Mouse (Mus musculus): Measurements from ENCODE around the gene Cdc42se2. TPM values are rescaled to one million over a fixed set of nuclear protein-coding genes. Genes with fewer than 3 reads are reported as not detected.

Cdc42se2 gene
- polyA plus RNA-seq, 1 experiment from 2014 or later = 186 TPM

- Histone ChIP-seq H3K9me3 (no peaks in the 10 kb centered on the region), H3K9ac (no peak overlapping the region), H3K4me1 (peaks cover 11% of the 10 kb centered on the region; the same call in 1 of the 2 replicates), H3K27me3 (replicated peaks) (no peaks in the 10 kb centered on the region), H3K4me2 (replicated peaks) (no peak overlapping the region), H3K4me3 (no peak overlapping the region), H3K27ac (no peak overlapping the region), H3K36me3 (peaks cover 68% of the 10 kb centered on the region)
- 91% methylated on average over 6 of the region's 6 CpGs for WGBS
- ATAC-seq (ENCODE audit: low FRiP score, low read depth) = no peak
Observed at GRCm38 (mm10) chr11:54722057-54722456, 65.4 kb downstream of the Cdc42se2 start.

- Histone ChIP-seq H3K4me1 (0 out of 2 replicates have a peak, but pooled peaks cover 8% of the 10 kb centered on the region), H3K27me3 (replicated peaks) (no peaks in the 10 kb centered on the region), H3K27ac (no peak overlapping the region), H3K4me2 (replicated peaks) (no peak overlapping the region), H3K9me3 (no peaks in the 10 kb centered on the region), H3K36me3 (peaks cover 77% of the 10 kb centered on the region), H3K9ac (no peak overlapping the region), H3K4me3 (no peak overlapping the region)
- 92% methylated on average over 3 of the region's 3 CpGs for WGBS
- ATAC-seq (ENCODE audit: low FRiP score, low read depth) = no peak
Observed at GRCm38 (mm10) chr11:54718601-54719000, 68.9 kb downstream of the Cdc42se2 start.

- Histone ChIP-seq H3K9ac (no peak overlapping the region), H3K4me2 (replicated peaks) (no peak overlapping the region), H3K36me3 (peaks cover 71% of the 10 kb centered on the region), H3K4me3 (no peak overlapping the region), H3K27ac (no peak overlapping the region), H3K27me3 (replicated peaks) (no peaks in the 10 kb centered on the region), H3K9me3 (no peaks in the 10 kb centered on the region), H3K4me1 (0 out of 2 replicates have a peak, but pooled peaks cover 8% of the 10 kb centered on the region)
- ATAC-seq (ENCODE audit: low FRiP score, low read depth) = no peak
- WGBS = 84% methylated on average over 3 of the region's 3 CpGs
Observed at GRCm38 (mm10) chr11:54717893-54718292, 69.6 kb downstream of the Cdc42se2 start.

GRCm38 (mm10) chr11:54712849-54713248, 74.6 kb downstream of the Cdc42se2 start:
- 90% methylated on average over 2 of the region's 2 CpGs for WGBS

GRCm38 (mm10) chr11:54710512-54711293, 76.8 kb downstream of the Cdc42se2 start:
- no peak overlapping the region for H3K4me2 ChIP-seq (replicated peaks)

More at GRCm38 (mm10) chr11:54712849-54713248, 74.6 kb downstream of the Cdc42se2 start:
- H3K4me1 ChIP-seq = no peaks in the 10 kb centered on the region
- H3K36me3 ChIP-seq = peaks cover 36% of the 10 kb centered on the region
- no peaks in the 10 kb centered on the region for H3K9me3 ChIP-seq
- H3K4me2 ChIP-seq (replicated peaks) = no peak overlapping the region
- H3K27ac ChIP-seq = no peak overlapping the region
- H3K4me3 ChIP-seq = no peak overlapping the region
- no peak for ATAC-seq (ENCODE audit: low FRiP score, low read depth)
- no peak overlapping the region for H3K9ac ChIP-seq
- no peaks in the 10 kb centered on the region for H3K27me3 ChIP-seq (replicated peaks)

GRCm38 (mm10) chr11:54709645-54710044, 77.8 kb downstream of the Cdc42se2 start:
- H3K9ac ChIP-seq = no peak overlapping the region
- ATAC-seq (ENCODE audit: low FRiP score, low read depth) = no peak
- H3K36me3 ChIP-seq = peaks cover 13% of the 10 kb centered on the region; the same call in 1 of the 2 replicates
- H3K27me3 ChIP-seq (replicated peaks) = no peaks in the 10 kb centered on the region
- no peak overlapping the region for H3K27ac ChIP-seq
- WGBS = 73% methylated on average over 2 of the region's 2 CpGs
- H3K4me3 ChIP-seq = no peak overlapping the region
- no peaks in the 10 kb centered on the region for H3K9me3 ChIP-seq
- no peaks in the 10 kb centered on the region for H3K4me1 ChIP-seq
- no peak overlapping the region for H3K4me2 ChIP-seq (replicated peaks)

More at GRCm38 (mm10) chr11:54710512-54711293, 76.8 kb downstream of the Cdc42se2 start:
- no peak overlapping the region for H3K4me3 ChIP-seq
- no peak overlapping the region for H3K27ac ChIP-seq
- H3K9ac ChIP-seq = no peak overlapping the region
- H3K36me3 ChIP-seq = peaks cover 16% of the 10 kb centered on the region
- no peaks in the 10 kb centered on the region for H3K27me3 ChIP-seq (replicated peaks)
- 91% methylated on average over 4 of the region's 4 CpGs for WGBS
- no peaks in the 10 kb centered on the region for H3K4me1 ChIP-seq
- no peaks in the 10 kb centered on the region for H3K9me3 ChIP-seq
- ATAC-seq (ENCODE audit: low FRiP score, low read depth) = no peak

- 86% methylated on average over 2 of the region's 2 CpGs for WGBS
Observed at GRCm38 (mm10) chr11:54708153-54708552, 79.3 kb downstream of the Cdc42se2 start.

GRCm38 (mm10) chr11:54703306-54703705, 84.2 kb downstream of the Cdc42se2 start:
- Histone ChIP-seq H3K4me3 (no peak overlapping the region), H3K36me3 (no peaks in the 10 kb centered on the region), H3K4me1 (no peaks in the 10 kb centered on the region), H3K9me3 (no peaks in the 10 kb centered on the region), H3K9ac (no peak overlapping the region), H3K4me2 (replicated peaks) (no peak overlapping the region), H3K27me3 (replicated peaks) (no peaks in the 10 kb centered on the region), H3K27ac (no peak overlapping the region)
- 39% methylated on average over 4 of the region's 4 CpGs for WGBS
- ATAC-seq (ENCODE audit: low FRiP score, low read depth) = no peak

More at GRCm38 (mm10) chr11:54708153-54708552, 79.3 kb downstream of the Cdc42se2 start:
- no peak overlapping the region for H3K4me2 ChIP-seq (replicated peaks)
- H3K36me3 ChIP-seq = peaks cover 9% of the 10 kb centered on the region; the same call in 1 of the 2 replicates
- ATAC-seq (ENCODE audit: low FRiP score, low read depth) = no peak
- no peaks in the 10 kb centered on the region for H3K27me3 ChIP-seq (replicated peaks)
- no peak overlapping the region for H3K27ac ChIP-seq
- H3K4me3 ChIP-seq = no peak overlapping the region
- H3K9me3 ChIP-seq = no peaks in the 10 kb centered on the region
- H3K9ac ChIP-seq = no peak overlapping the region
- H3K4me1 ChIP-seq = no peaks in the 10 kb centered on the region

GRCm38 (mm10) chr11:54701848-54702247, 85.6 kb downstream of the Cdc42se2 start:
- no peak overlapping the region for H3K4me3 ChIP-seq
- H3K9ac ChIP-seq = no peak overlapping the region
- ATAC-seq (ENCODE audit: low FRiP score, low read depth) = no peak
- H3K36me3 ChIP-seq = peaks cover 7% of the 10 kb centered on the region
- WGBS = 96% methylated on average over 8 of the region's 8 CpGs
- H3K9me3 ChIP-seq = no peaks in the 10 kb centered on the region
- no peaks in the 10 kb centered on the region for H3K27me3 ChIP-seq (replicated peaks)
- H3K4me1 ChIP-seq = no peaks in the 10 kb centered on the region
- H3K27ac ChIP-seq = no peak overlapping the region
- H3K4me2 ChIP-seq (replicated peaks) = no peak overlapping the region

GRCm38 (mm10) chr11:54699972-54700371, 87.5 kb downstream of the Cdc42se2 start:
- Histone ChIP-seq H3K27ac (no peak overlapping the region), H3K36me3 (peaks cover 24% of the 10 kb centered on the region), H3K4me2 (replicated peaks) (no peak overlapping the region), H3K27me3 (replicated peaks) (no peaks in the 10 kb centered on the region), H3K9me3 (no peaks in the 10 kb centered on the region), H3K4me1 (no peaks in the 10 kb centered on the region), H3K9ac (no peak overlapping the region), H3K4me3 (no peak overlapping the region)
- 84% methylated on average over 3 of the region's 3 CpGs for WGBS
- no peak for ATAC-seq (ENCODE audit: low FRiP score, low read depth)

- Histone ChIP-seq H3K4me3 (no peak overlapping the region), H3K9ac (no peak overlapping the region), H3K36me3 (peaks cover 32% of the 10 kb centered on the region), H3K27ac (no peak overlapping the region), H3K4me2 (replicated peaks) (no peak overlapping the region), H3K27me3 (replicated peaks) (no peaks in the 10 kb centered on the region), H3K9me3 (no peaks in the 10 kb centered on the region), H3K4me1 (no peaks in the 10 kb centered on the region)
- no peak for ATAC-seq (ENCODE audit: low FRiP score, low read depth)
- WGBS = 97% methylated on average over 7 of the region's 7 CpGs
Observed at GRCm38 (mm10) chr11:54698636-54699035, 88.8 kb downstream of the Cdc42se2 start.

- no peaks in the 10 kb centered on the region for H3K9me3 ChIP-seq
- H3K4me3 ChIP-seq = no peak overlapping the region
- no peak overlapping the region for H3K27ac ChIP-seq
- no peaks in the 10 kb centered on the region for H3K4me1 ChIP-seq
- H3K36me3 ChIP-seq = peaks cover 37% of the 10 kb centered on the region
- no peak for ATAC-seq (ENCODE audit: low FRiP score, low read depth)
- no peaks in the 10 kb centered on the region for H3K27me3 ChIP-seq (replicated peaks)
- 78% methylated on average over 5 of the region's 5 CpGs for WGBS
- H3K9ac ChIP-seq = no peak overlapping the region
- no peak overlapping the region for H3K4me2 ChIP-seq (replicated peaks)
Observed at GRCm38 (mm10) chr11:54697611-54698010, 89.9 kb downstream of the Cdc42se2 start.

GRCm38 (mm10) chr11:54695951-54696350, 91.5 kb downstream of the Cdc42se2 start:
- no peak for ATAC-seq (ENCODE audit: low FRiP score, low read depth)
- WGBS = 80% methylated on average over 4 of the region's 4 CpGs

More at GRCm38 (mm10) chr11:54695951-54696350, 91.5 kb downstream of the Cdc42se2 start:
- H3K4me1 ChIP-seq = no peaks in the 10 kb centered on the region
- H3K27ac ChIP-seq = no peak overlapping the region
- H3K4me2 ChIP-seq (replicated peaks) = no peak overlapping the region
- no peak overlapping the region for H3K9ac ChIP-seq
- H3K27me3 ChIP-seq (replicated peaks) = no peaks in the 10 kb centered on the region
- H3K4me3 ChIP-seq = no peak overlapping the region
- H3K36me3 ChIP-seq = peaks cover 44% of the 10 kb centered on the region
- no peaks in the 10 kb centered on the region for H3K9me3 ChIP-seq
